Mouse (Mus musculus): ENCODE measurements at regions not wholly inside any gene's neighbourhood (a gene's known extent, or its start where the extent isn't known, plus 50 kb on each side); places are given as distances from the start of the nearest gene placed in this dataset.

- no peak overlapping the region for H3K4me2 ChIP-seq (ENCODE audit: low read length)
- WGBS = 75% methylated on average over 4 of the region's 4 CpGs
- no peak overlapping the region for H3K9ac ChIP-seq (ENCODE audit: low read length)
- no peak for ATAC-seq (ENCODE audit: insufficient number of reproducible peaks, insufficient read depth, low FRiP score, low read depth)
- no peak overlapping the region for H3K27ac ChIP-seq (replicated peaks in 1 of 2; ENCODE audit: control insufficient read depth in 1 of 2, insufficient read depth in 1 of 2, low read depth in 2 of 2, low read length in 2 of 2)
- no peaks in the 10 kb centered on the region for H3K36me3 ChIP-seq (ENCODE audit: control insufficient read depth, insufficient read depth, low read length)
- H3K4me1 ChIP-seq (ENCODE audit: control insufficient read depth in 2 of 2, insufficient read depth in 2 of 2, low read length in 2 of 2) = peaks cover 17% of the 10 kb centered on the region in 2 experiments
- no peaks in the 10 kb centered on the region for H3K27me3 ChIP-seq (ENCODE audit: control insufficient read depth, insufficient read depth, low read length)
- no peaks in the 10 kb centered on the region for H3K9me3 ChIP-seq (ENCODE audit: control insufficient read depth, low read length)
- H3K4me3 ChIP-seq (ENCODE audit: control insufficient read depth in 1 of 2, insufficient read depth in 1 of 2, low read depth in 1 of 2, low read length in 2 of 2) = no peak overlapping the region
Measured at GRCm38 (mm10) chr15:36919209-36919608, 88.4 kb downstream of the Zfp706 start.

GRCm38 (mm10) chr15:36916998-36917397 lies 90.6 kb downstream of the Zfp706 start:
- H3K9me3 ChIP-seq (ENCODE audit: control insufficient read depth, low read length) = no peaks in the 10 kb centered on the region
- no peak for ATAC-seq (ENCODE audit: insufficient number of reproducible peaks, insufficient read depth, low FRiP score, low read depth)
- H3K4me3 ChIP-seq (ENCODE audit: control insufficient read depth in 1 of 2, insufficient read depth in 1 of 2, low read depth in 1 of 2, low read length in 2 of 2) = no peak overlapping the region
- peaks cover 11% of the 10 kb centered on the region in 2 experiments for H3K4me1 ChIP-seq (ENCODE audit: control insufficient read depth in 2 of 2, insufficient read depth in 2 of 2, low read length in 2 of 2)
- peak overlapping the region in 1 of 2 experiments; percentile 11; a peak in 1 of 4 replicates for H3K27ac ChIP-seq (replicated peaks in 1 of 2; ENCODE audit: control insufficient read depth in 1 of 2, insufficient read depth in 1 of 2, low read depth in 2 of 2, low read length in 2 of 2)
- H3K4me2 ChIP-seq (ENCODE audit: low read length) = no peak overlapping the region
- no peak overlapping the region for H3K9ac ChIP-seq (ENCODE audit: low read length)
- H3K36me3 ChIP-seq (ENCODE audit: control insufficient read depth, insufficient read depth, low read length) = no peaks in the 10 kb centered on the region
- H3K27me3 ChIP-seq (ENCODE audit: control insufficient read depth, insufficient read depth, low read length) = no peaks in the 10 kb centered on the region
- WGBS = 31% methylated on average over 4 of the region's 4 CpGs

- Histone ChIP-seq H3K27me3 (ENCODE audit: control insufficient read depth, insufficient read depth, low read length) (no peaks in the 10 kb centered on the region), H3K4me2 (ENCODE audit: low read length) (no peak overlapping the region), H3K27ac (replicated peaks in 1 of 2; ENCODE audit: control insufficient read depth in 1 of 2, insufficient read depth in 1 of 2, low read depth in 2 of 2, low read length in 2 of 2) (no peak overlapping the region), H3K4me3 (ENCODE audit: control insufficient read depth in 1 of 2, insufficient read depth in 1 of 2, low read depth in 1 of 2, low read length in 2 of 2) (no peak overlapping the region), H3K9me3 (ENCODE audit: control insufficient read depth, low read length) (no peaks in the 10 kb centered on the region), H3K9ac (ENCODE audit: low read length) (no peak overlapping the region), H3K36me3 (ENCODE audit: control insufficient read depth, insufficient read depth, low read length) (no peaks in the 10 kb centered on the region), H3K4me1 (ENCODE audit: control insufficient read depth in 2 of 2, insufficient read depth in 2 of 2, low read length in 2 of 2) (peaks cover 11% of the 10 kb centered on the region in 2 experiments)
- no peak for ATAC-seq (ENCODE audit: insufficient number of reproducible peaks, insufficient read depth, low FRiP score, low read depth)
- 87% methylated on average over 11 of the region's 11 CpGs for WGBS
Measured at GRCm38 (mm10) chr15:36914239-36915100, 93.1 kb downstream of the Zfp706 start.

DNA sequence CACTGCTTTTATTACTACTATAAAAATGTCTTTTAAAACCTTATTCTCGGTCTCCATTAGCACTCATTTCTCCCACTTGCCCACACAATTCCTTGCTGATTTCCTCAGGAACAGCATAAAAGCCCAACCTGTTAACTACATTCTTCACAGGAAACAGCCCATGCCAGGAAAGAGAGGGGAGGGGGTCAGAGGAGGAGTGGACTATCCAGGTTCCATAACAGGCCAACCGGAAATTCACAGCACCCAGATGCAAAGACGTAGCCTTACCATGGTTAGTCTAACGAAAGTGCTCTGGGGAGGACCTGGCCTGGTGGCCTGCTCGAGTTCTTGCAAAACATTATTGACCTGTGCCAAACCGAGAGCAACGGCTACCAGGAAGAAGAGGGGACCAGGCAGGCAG lies 94.3 kb downstream of the Zfp706 start:
- H3K9me3 ChIP-seq (ENCODE audit: control insufficient read depth, low read length) = no peaks in the 10 kb centered on the region
- no peak overlapping the region for H3K4me3 ChIP-seq (ENCODE audit: control insufficient read depth in 1 of 2, insufficient read depth in 1 of 2, low read depth in 1 of 2, low read length in 2 of 2)
- ATAC-seq (ENCODE audit: insufficient number of reproducible peaks, insufficient read depth, low FRiP score, low read depth) = no peak
- H3K36me3 ChIP-seq (ENCODE audit: control insufficient read depth, insufficient read depth, low read length) = no peaks in the 10 kb centered on the region
- no peak overlapping the region for H3K9ac ChIP-seq (ENCODE audit: low read length)
- no peaks in the 10 kb centered on the region for H3K27me3 ChIP-seq (ENCODE audit: control insufficient read depth, insufficient read depth, low read length)
- 87% methylated on average over 7 of the region's 7 CpGs for WGBS
- peaks cover 11% of the 10 kb centered on the region in 2 experiments for H3K4me1 ChIP-seq (ENCODE audit: control insufficient read depth in 2 of 2, insufficient read depth in 2 of 2, low read length in 2 of 2)
- no peak overlapping the region for H3K4me2 ChIP-seq (ENCODE audit: low read length)
- H3K27ac ChIP-seq (replicated peaks in 1 of 2; ENCODE audit: control insufficient read depth in 1 of 2, insufficient read depth in 1 of 2, low read depth in 2 of 2, low read length in 2 of 2) = no peak overlapping the region

DNA sequence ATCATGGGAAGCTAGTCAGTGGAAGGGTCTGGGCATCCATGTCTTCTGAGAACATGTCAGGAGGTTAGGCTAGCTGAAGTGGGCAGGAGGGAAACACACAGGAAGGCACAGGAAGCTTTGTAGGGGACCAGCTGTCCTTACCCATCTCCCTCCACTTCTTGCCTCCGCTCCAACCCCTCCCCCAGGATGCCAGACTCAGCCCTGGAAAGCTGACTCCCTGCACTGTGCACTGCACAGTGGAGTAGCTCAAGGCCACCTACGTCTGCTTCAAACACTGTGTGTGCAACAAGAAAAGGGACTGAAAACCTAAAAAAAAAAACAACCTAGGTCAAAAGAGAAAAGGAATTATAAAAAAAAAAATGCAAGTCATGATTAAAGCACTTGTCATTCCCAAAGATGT lies 97.3 kb downstream of the Zfp706 start:
- H3K9ac ChIP-seq (ENCODE audit: low read length) = no peak overlapping the region
- no peak overlapping the region for H3K4me2 ChIP-seq (ENCODE audit: low read length)
- no peak for ATAC-seq (ENCODE audit: insufficient number of reproducible peaks, insufficient read depth, low FRiP score, low read depth)
- no peak overlapping the region for H3K27ac ChIP-seq (replicated peaks in 1 of 2; ENCODE audit: control insufficient read depth in 1 of 2, insufficient read depth in 1 of 2, low read depth in 2 of 2, low read length in 2 of 2)
- no peaks in the 10 kb centered on the region for H3K9me3 ChIP-seq (ENCODE audit: control insufficient read depth, low read length)
- H3K4me3 ChIP-seq (ENCODE audit: control insufficient read depth in 1 of 2, insufficient read depth in 1 of 2, low read depth in 1 of 2, low read length in 2 of 2) = no peak overlapping the region
- 68% methylated on average over 2 of the region's 2 CpGs for WGBS
- no peaks in the 10 kb centered on the region for H3K27me3 ChIP-seq (ENCODE audit: control insufficient read depth, insufficient read depth, low read length)
- H3K36me3 ChIP-seq (ENCODE audit: control insufficient read depth, insufficient read depth, low read length) = no peaks in the 10 kb centered on the region
- H3K4me1 ChIP-seq (ENCODE audit: control insufficient read depth in 2 of 2, insufficient read depth in 2 of 2, low read length in 2 of 2) = no peaks in the 10 kb centered on the region; a peak in 1 of 4 replicates

DNA sequence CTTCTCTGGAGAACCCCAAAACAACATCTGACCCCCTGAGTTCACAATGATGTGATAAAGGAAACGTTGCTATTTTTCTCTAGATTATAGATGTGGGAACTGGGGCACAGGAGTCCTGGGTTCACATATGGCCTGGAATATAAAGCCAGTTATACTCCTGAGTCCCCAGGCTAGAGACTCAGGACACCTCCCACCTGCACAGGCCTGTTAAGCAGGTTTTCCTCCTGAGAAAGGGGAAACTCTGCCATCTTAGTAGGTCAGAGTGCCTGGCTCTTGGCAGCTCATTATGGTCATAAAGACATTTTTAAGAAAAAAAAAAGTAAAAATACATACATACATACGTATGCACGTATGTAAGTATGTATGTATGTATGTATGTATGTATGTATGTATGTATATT lies 98.1 kb downstream of the Zfp706 start:
- Histone ChIP-seq H3K27ac (replicated peaks in 1 of 2; ENCODE audit: control insufficient read depth in 1 of 2, insufficient read depth in 1 of 2, low read depth in 2 of 2, low read length in 2 of 2) (no peak overlapping the region), H3K9me3 (ENCODE audit: control insufficient read depth, low read length) (no peaks in the 10 kb centered on the region), H3K9ac (ENCODE audit: low read length) (no peak overlapping the region), H3K27me3 (ENCODE audit: control insufficient read depth, insufficient read depth, low read length) (no peaks in the 10 kb centered on the region), H3K4me3 (ENCODE audit: control insufficient read depth in 1 of 2, insufficient read depth in 1 of 2, low read depth in 1 of 2, low read length in 2 of 2) (no peak overlapping the region), H3K4me1 (ENCODE audit: control insufficient read depth in 2 of 2, insufficient read depth in 2 of 2, low read length in 2 of 2) (no peaks in the 10 kb centered on the region; a peak in 1 of 4 replicates), H3K36me3 (ENCODE audit: control insufficient read depth, insufficient read depth, low read length) (no peaks in the 10 kb centered on the region), H3K4me2 (ENCODE audit: low read length) (no peak overlapping the region)
- WGBS = 80% methylated on average over 3 of the region's 3 CpGs
- ATAC-seq (ENCODE audit: insufficient number of reproducible peaks, insufficient read depth, low FRiP score, low read depth) = no peak

- Histone ChIP-seq H3K4me3 (ENCODE audit: control insufficient read depth in 1 of 2, insufficient read depth in 1 of 2, low read depth in 1 of 2, low read length in 2 of 2) (no peak overlapping the region), H3K36me3 (ENCODE audit: control insufficient read depth, insufficient read depth, low read length) (no peaks in the 10 kb centered on the region), H3K27ac (replicated peaks in 1 of 2; ENCODE audit: control insufficient read depth in 1 of 2, insufficient read depth in 1 of 2, low read depth in 2 of 2, low read length in 2 of 2) (no peak overlapping the region), H3K4me2 (ENCODE audit: low read length) (no peak overlapping the region), H3K27me3 (ENCODE audit: control insufficient read depth, insufficient read depth, low read length) (no peaks in the 10 kb centered on the region), H3K4me1 (ENCODE audit: control insufficient read depth in 2 of 2, insufficient read depth in 2 of 2, low read length in 2 of 2) (peaks cover 7 to 13% of the 10 kb centered on the region in 2 experiments), H3K9me3 (ENCODE audit: control insufficient read depth, low read length) (no peaks in the 10 kb centered on the region), H3K9ac (ENCODE audit: low read length) (no peak overlapping the region)
- 86% methylated on average over 5 of the region's 5 CpGs for WGBS
- ATAC-seq (ENCODE audit: insufficient number of reproducible peaks, insufficient read depth, low FRiP score, low read depth) = no peak
Measured at GRCm38 (mm10) chr15:36906789-36907188, 100.8 kb downstream of the Zfp706 start.

GRCm38 (mm10) chr15:36906052-36906451 lies 101.5 kb downstream of the Zfp706 start:
- Histone ChIP-seq H3K9ac (ENCODE audit: low read length) (no peak overlapping the region), H3K4me3 (ENCODE audit: control insufficient read depth in 1 of 2, insufficient read depth in 1 of 2, low read depth in 1 of 2, low read length in 2 of 2) (no peak overlapping the region), H3K36me3 (ENCODE audit: control insufficient read depth, insufficient read depth, low read length) (no peaks in the 10 kb centered on the region), H3K4me1 (ENCODE audit: control insufficient read depth in 2 of 2, insufficient read depth in 2 of 2, low read length in 2 of 2) (peaks cover 14 to 21% of the 10 kb centered on the region in 2 experiments), H3K27ac (replicated peaks in 1 of 2; ENCODE audit: control insufficient read depth in 1 of 2, insufficient read depth in 1 of 2, low read depth in 2 of 2, low read length in 2 of 2) (no peak overlapping the region), H3K4me2 (ENCODE audit: low read length) (no peak overlapping the region), H3K27me3 (ENCODE audit: control insufficient read depth, insufficient read depth, low read length) (no peaks in the 10 kb centered on the region), H3K9me3 (ENCODE audit: control insufficient read depth, low read length) (no peaks in the 10 kb centered on the region)
- WGBS = 68% methylated on average over 3 of the region's 3 CpGs
- no peak for ATAC-seq (ENCODE audit: insufficient number of reproducible peaks, insufficient read depth, low FRiP score, low read depth)

Measured in heart, embryonic 14.5 days (tissue).